Mouse (Mus musculus): ENCODE results near the gene Ppp1r1b.

GRCm38 (mm10) chr11:98317479-98317878 lies 30.7 kb upstream of the Ppp1r1b start:
- TF ChIP-seq MXI1 (IDR thresholded peaks at IDR 0.05; ENCODE audit: low read depth, low read length) (no peak), POLR2A (IDR thresholded peaks at IDR 0.05; ENCODE audit: low read depth, low read length) (no peak), ZNF384 (IDR thresholded peaks at IDR 0.05; ENCODE audit: low read depth, low read length) (no peak), MAFK (IDR thresholded peaks at IDR 0.05; ENCODE audit: insufficient replicate concordance, low read length) (no peak)

All from CH12.LX (cell line).